Mouse (Mus musculus): ENCODE results near the gene Ccdc180. TPM values are rescaled to one million over a fixed set of nuclear protein-coding genes. Genes with fewer than 3 reads are reported as not detected.

Gene Ccdc180
- polyA plus RNA-seq, 1 experiment from 2014 or later = 0.05 TPM

Other genes starting within 250 kb of the Ccdc180 start
- 4.1 and 4.6 TPM in 2 replicates for gene Aldh1b1, start 91.3 kb upstream of the Ccdc180 start, polyA plus RNA-seq (2014; fragmentation: Nextera tagmentation; extraction: Ambion mirVana)
- gene Igfbpl1, start 63.4 kb upstream of the Ccdc180 start, polyA plus RNA-seq (2014; fragmentation: Nextera tagmentation; extraction: Ambion mirVana) = 76.8 and 90.4 TPM in 2 replicates
- 6.3 and 7.2 TPM in 2 replicates for gene Stra6l, start 41.6 kb upstream of the Ccdc180 start, polyA plus RNA-seq (2014; fragmentation: Nextera tagmentation; extraction: Ambion mirVana)
- 16.7 and 18.6 TPM in 2 replicates for gene Tdrd7, start 75.0 kb downstream of the Ccdc180 start, polyA plus RNA-seq (2014; fragmentation: Nextera tagmentation; extraction: Ambion mirVana)
- gene Tmod1, start 148.6 kb downstream of the Ccdc180 start, polyA plus RNA-seq (2014; fragmentation: Nextera tagmentation; extraction: Ambion mirVana) = 5.2 and 5.7 TPM in 2 replicates
- 134 and 145 TPM in 2 replicates for gene Ncbp1, start 248.3 kb downstream of the Ccdc180 start, polyA plus RNA-seq (2014; fragmentation: Nextera tagmentation; extraction: Ambion mirVana)
- 32.5 and 37.2 TPM in 2 replicates for gene Tstd2, start 248.4 kb downstream of the Ccdc180 start, polyA plus RNA-seq (2014; fragmentation: Nextera tagmentation; extraction: Ambion mirVana)

All from neural tube, embryonic 11.5 days (tissue).